Mouse (Mus musculus) Patski (cell line): ENCODE data around the gene Irf2. TPM values are rescaled to one million over a fixed set of nuclear protein-coding genes. Genes with fewer than 3 reads are reported as not detected.

ENCODE experiments used
- ATAC-seq: fragments of 100-300 bp; one replicate; pipeline ENCODE4 v1.8.0; 2021
- CTCF ChIA-PET: fragments of 350-600 bp; sonication (Branson Sonifier 250); formaldehyde crosslinking; loops from one replicate; lab custom pipeline; 2022; ENCODE audit warnings: inconsistent platforms; lab: Charles Lee
- POLR2A ChIA-PET: fragments of 350-600 bp; sonication (Branson Sonifier 250); formaldehyde crosslinking; loops from one replicate; lab custom pipeline; 2022; ENCODE audit warnings: antibody characterized with exemption, inconsistent platforms; lab: Charles Lee
- DNase-seq: peaks from one replicate; pipeline ENCODE4 v3.0.0-alpha.2; 2011; ENCODE audit warnings: low read depth, low spot score
- H3K27me3 ChIP-seq: fragments of 371-371 bp; one replicate; pipeline ENCODE4 v1.5.1; 2021
- CTCF ChIP-seq: fragments of 100-300 bp; IDR thresholded peaks from one replicate; pipeline ENCODE4 v1.5.1; 2021
- in situ Hi-C: fragments of 300-500 bp; cut with MboI; formaldehyde crosslinking; loops from 3 replicates; pipeline ENCODE4 v1.11.1; 2018; ENCODE audit warnings: low pct_unique_long_range_greater_than_20kb, mixed read lengths
- polyA plus RNA-seq: library from polyadenylated mRNA; unstranded; gene quantifications from one replicate; pipeline ENCODE4 v1.2.3, GENCODE M21; 2021

Irf2 gene
- polyA plus RNA-seq, 1 experiment from 2014 or later, result 36.5 TPM

DNA sequence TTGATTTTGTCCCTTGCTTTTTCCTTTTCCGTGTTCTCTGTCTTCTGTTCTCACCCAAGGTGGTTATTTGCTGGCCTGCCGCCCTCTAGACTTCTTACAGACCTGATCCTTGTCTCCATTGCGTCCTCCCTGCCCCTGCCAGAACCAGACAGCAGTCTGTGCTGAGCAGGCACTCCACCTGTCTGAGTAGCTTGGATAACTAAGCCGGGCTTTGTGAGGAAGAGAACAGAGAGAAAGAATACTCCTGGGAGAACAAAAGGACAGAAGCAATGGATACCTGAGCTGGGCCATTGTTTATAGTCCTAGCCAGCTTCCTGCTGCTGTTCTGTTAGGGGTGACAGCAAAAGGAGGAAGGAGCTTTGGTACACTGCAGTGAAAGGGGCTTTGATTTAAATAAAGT is 94.2 kb downstream of the Irf2 start:
- H3K27me3 ChIP-seq, result no peaks in the 10 kb centered on the region
- ATAC-seq, result no peak
- no peak for DNase-seq
- CTCF ChIA-PET, result no interaction called here
- POLR2A ChIA-PET, result no interaction called here
- in situ Hi-C loops, result no loop called here
- no peak for TF ChIP-seq CTCF

DNA sequence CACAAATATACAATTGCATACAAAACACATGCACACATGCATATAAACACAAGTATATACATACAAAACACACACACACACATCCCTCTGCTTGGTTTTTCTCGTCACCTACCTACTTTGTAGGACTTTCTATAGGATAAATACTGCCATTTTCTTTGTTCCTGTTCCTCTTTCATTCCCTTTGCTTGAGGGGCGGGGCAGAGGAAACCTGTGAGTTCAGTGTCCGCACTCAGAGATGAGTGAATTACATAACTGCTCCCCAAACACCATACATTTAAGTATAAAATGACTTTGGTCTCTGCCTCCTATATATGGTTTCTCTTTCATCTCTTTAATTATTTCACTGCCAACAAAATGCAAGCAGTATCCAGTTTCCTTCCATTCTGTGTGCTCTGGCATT is 94.9 kb downstream of the Irf2 start:
- no peak for ATAC-seq
- no peak for DNase-seq
- in situ Hi-C loops, result no loop called here
- POLR2A ChIA-PET, result no interaction called here
- CTCF ChIA-PET, result no interaction called here
- H3K27me3 ChIP-seq, result no peaks in the 10 kb centered on the region
- TF ChIP-seq CTCF, result no peak

- no peaks in the 10 kb centered on the region for H3K27me3 ChIP-seq
- TF ChIP-seq CTCF, result no peak
- no peak for ATAC-seq
- in situ Hi-C loops, result no loop called here
- ChIA-PET POLR2A (no interaction called here), CTCF (interaction anchor here (0.9 kb wide), 1 partner anchor 18 kb away, joined by 3 read pairs; no protein-coding TSS in a partner anchor)
- no peak for DNase-seq
Measured at GRCm38 (mm10) chr8:46836011-46836652, 96.6 kb downstream of the Irf2 start.

DNA sequence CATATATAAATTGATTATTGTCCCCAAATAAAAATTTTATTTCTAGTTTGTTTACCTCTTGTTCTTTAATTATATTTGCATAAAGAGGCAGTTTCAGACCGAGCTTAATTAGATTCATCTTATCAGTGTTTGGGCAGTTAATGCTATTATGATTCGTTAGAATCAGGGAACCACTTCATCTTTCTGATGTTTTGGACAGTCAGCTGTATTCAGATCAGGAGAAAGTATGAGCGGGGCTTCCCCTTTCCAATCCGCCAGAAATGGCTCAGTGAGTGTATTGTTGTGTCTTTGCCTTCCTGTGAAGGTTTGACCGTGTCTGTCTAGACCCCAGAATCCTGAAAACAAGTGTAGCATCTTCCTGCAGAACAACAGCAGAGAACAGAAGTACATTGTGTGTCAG is 97.4 kb downstream of the Irf2 start:
- ATAC-seq (no peak), DNase-seq (no peak)
- POLR2A ChIA-PET, result no interaction called here
- TF ChIP-seq CTCF, result no peak
- no peaks in the 10 kb centered on the region for H3K27me3 ChIP-seq
- CTCF ChIA-PET, result interaction anchor here (0.9 kb wide), 1 partner anchor 18 kb away, joined by 3 read pairs; no protein-coding TSS in a partner anchor
- in situ Hi-C loops, result no loop called here

DNA sequence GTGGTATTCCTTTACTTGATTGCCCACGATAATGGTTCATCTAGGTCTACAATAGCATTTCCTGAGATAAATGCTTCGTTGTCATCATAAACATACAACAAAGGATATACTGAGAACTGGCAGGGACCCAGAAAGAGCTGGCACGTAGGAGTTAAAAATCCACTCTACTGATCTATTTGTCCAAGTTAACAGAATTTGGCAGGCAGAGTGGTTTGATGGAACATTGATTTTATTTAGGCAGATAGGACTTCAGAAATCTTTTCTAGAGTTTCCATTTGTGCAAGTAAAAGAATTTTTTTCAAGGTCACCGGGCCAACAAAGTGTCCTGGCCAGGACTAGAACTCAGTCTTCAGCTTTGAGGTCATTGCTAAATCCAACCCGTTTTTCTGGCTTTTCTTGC is 98.5 kb downstream of the Irf2 start:
- TF ChIP-seq CTCF, result no peak
- DNase-seq (no peak), ATAC-seq (no peak)
- ChIA-PET CTCF (no interaction called here), POLR2A (no interaction called here)
- H3K27me3 ChIP-seq, result no peaks in the 10 kb centered on the region
- in situ Hi-C loops, result no loop called here

GRCm38 (mm10) chr8:46840390-46840789 is 100.9 kb downstream of the Irf2 start:
- no peak for TF ChIP-seq CTCF
- POLR2A ChIA-PET, result no interaction called here
- no peaks in the 10 kb centered on the region for H3K27me3 ChIP-seq
- in situ Hi-C loops, result no loop called here
- ATAC-seq (no peak), DNase-seq (no peak)
- CTCF ChIA-PET, result no interaction called here

- ChIA-PET CTCF (interaction anchor here (1.3 kb wide), 1 partner anchor 9 kb away, joined by 4 read pairs; no protein-coding TSS in a partner anchor), POLR2A (no interaction called here)
- ATAC-seq (no peak), DNase-seq (no peak)
- TF ChIP-seq CTCF, result no peak
- H3K27me3 ChIP-seq, result no peaks in the 10 kb centered on the region
- in situ Hi-C loops, result no loop called here
Measured at GRCm38 (mm10) chr8:46840791-46841190, 101.3 kb downstream of the Irf2 start.

- DNase-seq (no peak), ATAC-seq (no peak)
- ChIA-PET CTCF (interaction anchor here (1.0 to 1.5 kb wide), 2 partner anchors 15 to 16 kb away, joined by 3 read pairs; no protein-coding TSS in a partner anchor), POLR2A (interaction anchor here (0.6 to 0.9 kb wide), 2 partner anchors 17 to 803 kb away, joined by 3 to 4 read pairs; no protein-coding TSS in a partner anchor)
- no peaks in the 10 kb centered on the region for H3K27me3 ChIP-seq
- in situ Hi-C loops, result no loop called here
- no peak for TF ChIP-seq CTCF
Measured at GRCm38 (mm10) chr8:46842676-46843181, 103.2 kb downstream of the Irf2 start.

DNA sequence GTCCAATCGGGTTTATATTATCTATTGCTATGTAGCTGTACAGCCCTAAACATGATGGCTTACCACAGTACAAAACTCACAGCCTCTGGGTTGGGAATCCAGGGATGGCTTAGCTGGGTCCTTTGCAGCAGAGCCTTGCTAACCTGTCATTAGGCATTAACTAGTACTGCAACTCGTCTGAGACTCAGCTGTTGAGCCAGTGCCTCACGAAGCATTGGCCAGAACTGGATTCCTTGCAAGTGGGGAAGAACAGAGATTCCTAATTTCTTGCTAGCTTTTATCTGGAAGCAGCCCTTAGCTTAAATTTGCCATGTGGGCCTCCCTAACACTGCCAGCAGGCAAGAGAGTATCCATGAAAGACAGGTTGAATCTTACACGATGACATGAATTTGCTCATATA is 104.3 kb downstream of the Irf2 start:
- ChIA-PET CTCF (interaction anchor here (0.7 to 1.5 kb wide), 2 partner anchors 17 to 110 kb away, joined by 3 read pairs; no protein-coding TSS in a partner anchor), POLR2A (no interaction called here)
- DNase-seq (no peak), ATAC-seq (no peak)
- H3K27me3 ChIP-seq, result no peaks in the 10 kb centered on the region
- TF ChIP-seq CTCF, result no peak
- in situ Hi-C loops, result no loop called here

DNA sequence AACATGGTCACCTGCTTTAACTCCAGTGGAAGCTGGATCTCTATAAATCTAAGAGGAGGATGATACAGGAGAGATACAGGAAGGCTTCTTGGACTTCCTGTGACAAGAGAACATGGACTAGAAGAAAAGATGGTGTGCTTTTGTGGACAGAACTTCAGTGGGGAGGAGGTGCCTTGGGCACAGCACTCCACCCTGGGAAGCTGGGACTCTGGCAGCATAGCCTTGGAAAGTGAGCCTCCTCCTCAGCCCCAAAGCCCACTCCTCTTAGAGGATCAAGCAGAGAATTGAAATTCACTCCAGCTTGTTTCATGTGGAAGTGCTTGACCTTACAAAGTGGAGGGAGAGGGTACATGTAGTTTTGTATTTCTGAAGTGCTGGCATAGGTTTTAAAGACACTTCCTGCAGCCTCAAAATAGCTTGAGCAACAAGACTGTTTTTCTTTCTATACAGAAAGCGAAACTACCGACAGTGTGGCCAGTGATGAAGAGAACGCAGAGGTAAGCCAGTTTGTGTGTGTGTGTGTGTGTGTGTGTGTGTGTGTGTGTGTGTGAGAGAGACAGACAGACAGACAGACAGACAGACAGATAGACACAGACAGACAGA is 104.9 kb downstream of the Irf2 start:
- in situ Hi-C loops, result no loop called here
- ChIA-PET CTCF (interaction anchor here (0.7 kb wide), 1 partner anchor 109 kb away, joined by 3 read pairs; no protein-coding TSS in a partner anchor), POLR2A (no interaction called here)
- ATAC-seq (no peak), DNase-seq (no peak)
- no peaks in the 10 kb centered on the region for H3K27me3 ChIP-seq
- no peak for TF ChIP-seq CTCF
